Mouse (Mus musculus): Measurements from ENCODE around the gene Tgfbr3. TPM values are rescaled to one million over a fixed set of nuclear protein-coding genes. Genes with fewer than 3 reads are reported as not detected.
A peak's percentile ranks its signal among the peaks of the same experiment; 100 is the strongest.

Tgfbr3 gene
- polyA plus RNA-seq, 2 experiments = 20.7 to 29.0 TPM

GRCm38 (mm10) chr5:107165734-107166133 is 123.7 kb downstream of the Tgfbr3 start:
- 66% methylated on average over 7 of the region's 7 CpGs for WGBS
- H3K9me3 ChIP-seq (ENCODE audit: control insufficient read depth, low read length) = no peaks in the 10 kb centered on the region
- no peak overlapping the region for H3K4me2 ChIP-seq (replicated peaks; ENCODE audit: low read depth, low read length, severe bottlenecking)
- peaks cover 67% of the 10 kb centered on the region for H3K4me1 ChIP-seq (ENCODE audit: control insufficient read depth, insufficient read depth, low read length)
- no peak overlapping the region for H3K27ac ChIP-seq (replicated peaks; ENCODE audit: low read depth, low read length)
- no peak overlapping the region for H3K4me3 ChIP-seq (replicated peaks; ENCODE audit: low read length)
- ATAC-seq (ENCODE audit: low FRiP score, low read depth) = no peak
- H3K27me3 ChIP-seq (ENCODE audit: control insufficient read depth, insufficient read depth, low read length) = no peaks in the 10 kb centered on the region
- no peak overlapping the region for H3K9ac ChIP-seq (ENCODE audit: low read depth, low read length, severe bottlenecking)
- H3K36me3 ChIP-seq (ENCODE audit: control insufficient read depth, insufficient read depth, low read length) = no peaks in the 10 kb centered on the region
- TF ChIP-seq POLR2A (IDR thresholded peaks at IDR 0.05; ENCODE audit: borderline replicate concordance, extremely low read depth, insufficient read depth, insufficient read length) = no peak
- no peak for DNase-seq (ENCODE audit: low spot score)

DNA sequence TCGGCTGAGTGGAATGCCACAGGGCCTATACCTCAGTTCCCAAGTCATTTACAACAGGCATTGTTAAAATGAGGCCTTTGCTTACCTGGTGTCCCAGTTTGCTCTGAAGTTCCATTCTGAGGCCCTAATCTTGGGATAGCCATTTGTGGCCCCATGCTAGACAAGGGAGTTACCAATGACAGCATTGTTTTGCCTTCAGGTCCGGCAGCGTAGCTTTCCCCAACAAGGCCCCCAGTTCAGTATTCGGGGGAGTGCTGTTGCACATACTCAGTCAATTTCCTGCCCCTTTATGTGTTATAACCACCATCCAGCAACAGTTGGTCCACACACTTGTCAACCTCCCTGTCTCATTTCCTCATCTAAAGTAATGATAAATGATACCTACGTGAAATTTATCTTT is 124.2 kb downstream of the Tgfbr3 start:
- 69% methylated on average over 5 of the region's 5 CpGs for WGBS

GRCm38 (mm10) chr5:107164856-107165255 is 124.6 kb downstream of the Tgfbr3 start:
- Histone ChIP-seq H3K4me3 (replicated peaks; ENCODE audit: low read length) (no peak overlapping the region), H3K36me3 (ENCODE audit: control insufficient read depth, insufficient read depth, low read length) (no peaks in the 10 kb centered on the region), H3K27me3 (ENCODE audit: control insufficient read depth, insufficient read depth, low read length) (no peaks in the 10 kb centered on the region), H3K4me1 (ENCODE audit: control insufficient read depth, insufficient read depth, low read length) (peaks cover 73% of the 10 kb centered on the region), H3K9ac (ENCODE audit: low read depth, low read length, severe bottlenecking) (no peak overlapping the region), H3K27ac (replicated peaks; ENCODE audit: low read depth, low read length) (peak overlapping the region; percentile 35), H3K4me2 (replicated peaks; ENCODE audit: low read depth, low read length, severe bottlenecking) (no peak overlapping the region), H3K9me3 (ENCODE audit: control insufficient read depth, low read length) (no peaks in the 10 kb centered on the region)
- 65% methylated on average over 4 of the region's 4 CpGs for WGBS
- DNase-seq (ENCODE audit: low spot score) (no peak), ATAC-seq (ENCODE audit: low FRiP score, low read depth) (no peak)
- TF ChIP-seq POLR2A (IDR thresholded peaks at IDR 0.05; ENCODE audit: borderline replicate concordance, extremely low read depth, insufficient read depth, insufficient read length) = no peak

More for the DNA sequence above, 124.2 kb downstream of the Tgfbr3 start:
- H3K9me3 ChIP-seq (ENCODE audit: control insufficient read depth, low read length) = no peaks in the 10 kb centered on the region
- no peaks in the 10 kb centered on the region for H3K36me3 ChIP-seq (ENCODE audit: control insufficient read depth, insufficient read depth, low read length)
- H3K27ac ChIP-seq (replicated peaks; ENCODE audit: low read depth, low read length) = no peak overlapping the region
- H3K4me2 ChIP-seq (replicated peaks; ENCODE audit: low read depth, low read length, severe bottlenecking) = no peak overlapping the region
- H3K9ac ChIP-seq (ENCODE audit: low read depth, low read length, severe bottlenecking) = no peak overlapping the region
- peaks cover 72% of the 10 kb centered on the region for H3K4me1 ChIP-seq (ENCODE audit: control insufficient read depth, insufficient read depth, low read length)
- H3K4me3 ChIP-seq (replicated peaks; ENCODE audit: low read length) = no peak overlapping the region
- DNase-seq (ENCODE audit: low spot score) (no peak), ATAC-seq (ENCODE audit: low FRiP score, low read depth) (no peak)
- no peak for TF ChIP-seq POLR2A (IDR thresholded peaks at IDR 0.05; ENCODE audit: borderline replicate concordance, extremely low read depth, insufficient read depth, insufficient read length)
- H3K27me3 ChIP-seq (ENCODE audit: control insufficient read depth, insufficient read depth, low read length) = no peaks in the 10 kb centered on the region

GRCm38 (mm10) chr5:107164146-107164545 is 125.3 kb downstream of the Tgfbr3 start:
- Histone ChIP-seq H3K4me3 (replicated peaks; ENCODE audit: low read length) (no peak overlapping the region), H3K9me3 (ENCODE audit: control insufficient read depth, low read length) (no peaks in the 10 kb centered on the region), H3K36me3 (ENCODE audit: control insufficient read depth, insufficient read depth, low read length) (no peaks in the 10 kb centered on the region), H3K4me1 (ENCODE audit: control insufficient read depth, insufficient read depth, low read length) (peaks cover 76% of the 10 kb centered on the region), H3K9ac (ENCODE audit: low read depth, low read length, severe bottlenecking) (no peak overlapping the region), H3K27ac (replicated peaks; ENCODE audit: low read depth, low read length) (no peak overlapping the region), H3K4me2 (replicated peaks; ENCODE audit: low read depth, low read length, severe bottlenecking) (no peak overlapping the region), H3K27me3 (ENCODE audit: control insufficient read depth, insufficient read depth, low read length) (no peaks in the 10 kb centered on the region)
- ATAC-seq (ENCODE audit: low FRiP score, low read depth) (no peak), DNase-seq (ENCODE audit: low spot score) (no peak)
- TF ChIP-seq POLR2A (IDR thresholded peaks at IDR 0.05; ENCODE audit: borderline replicate concordance, extremely low read depth, insufficient read depth, insufficient read length) = no peak
- WGBS = 76% methylated on average over 4 of the region's 4 CpGs

DNA sequence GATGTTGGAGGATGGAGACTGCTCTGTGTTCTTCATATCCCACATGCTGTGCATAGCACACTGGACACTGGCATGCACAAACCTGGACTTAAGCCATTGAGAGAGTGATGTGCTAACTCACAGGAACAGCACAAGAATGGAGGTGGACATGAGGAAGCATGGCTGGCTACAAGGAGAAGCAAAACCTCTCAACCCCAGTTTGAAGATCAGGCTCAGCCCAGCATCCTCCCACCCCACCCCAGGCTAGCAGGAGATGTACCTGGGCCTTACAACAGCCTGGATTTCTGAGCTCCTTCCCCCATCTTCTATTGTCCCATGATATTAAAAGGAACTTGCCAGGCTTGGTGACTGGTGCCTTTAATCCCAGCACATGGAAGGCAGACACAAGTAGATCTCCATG is 126.1 kb downstream of the Tgfbr3 start:
- Histone ChIP-seq H3K9ac (ENCODE audit: low read depth, low read length, severe bottlenecking) (no peak overlapping the region), H3K27me3 (ENCODE audit: control insufficient read depth, insufficient read depth, low read length) (no peaks in the 10 kb centered on the region), H3K4me1 (ENCODE audit: control insufficient read depth, insufficient read depth, low read length) (peaks cover 74% of the 10 kb centered on the region), H3K27ac (replicated peaks; ENCODE audit: low read depth, low read length) (0 out of 2 replicates have a peak overlapping the region, but pooled peaks have one; percentile 58), H3K36me3 (ENCODE audit: control insufficient read depth, insufficient read depth, low read length) (no peaks in the 10 kb centered on the region), H3K4me3 (replicated peaks; ENCODE audit: low read length) (no peak overlapping the region), H3K4me2 (replicated peaks; ENCODE audit: low read depth, low read length, severe bottlenecking) (no peak overlapping the region), H3K9me3 (ENCODE audit: control insufficient read depth, low read length) (no peaks in the 10 kb centered on the region)
- TF ChIP-seq POLR2A (IDR thresholded peaks at IDR 0.05; ENCODE audit: borderline replicate concordance, extremely low read depth, insufficient read depth, insufficient read length) = no peak
- ATAC-seq (ENCODE audit: low FRiP score, low read depth) (no peak), DNase-seq (ENCODE audit: low spot score) (no peak)

- Histone ChIP-seq H3K9me3 (ENCODE audit: control insufficient read depth, low read length) (no peaks in the 10 kb centered on the region), H3K4me2 (replicated peaks; ENCODE audit: low read depth, low read length, severe bottlenecking) (no peak overlapping the region), H3K4me1 (ENCODE audit: control insufficient read depth, insufficient read depth, low read length) (peaks cover 72% of the 10 kb centered on the region), H3K36me3 (ENCODE audit: control insufficient read depth, insufficient read depth, low read length) (no peaks in the 10 kb centered on the region), H3K27me3 (ENCODE audit: control insufficient read depth, insufficient read depth, low read length) (no peaks in the 10 kb centered on the region), H3K27ac (replicated peaks; ENCODE audit: low read depth, low read length) (peak overlapping the region; percentile 43; the same call in 1 of the 2 replicates), H3K9ac (ENCODE audit: low read depth, low read length, severe bottlenecking) (no peak overlapping the region), H3K4me3 (replicated peaks; ENCODE audit: low read length) (no peak overlapping the region)
- DNase-seq (ENCODE audit: low spot score) (peak; percentile 44), ATAC-seq (ENCODE audit: low FRiP score, low read depth) (no peak)
- no peak for TF ChIP-seq POLR2A (IDR thresholded peaks at IDR 0.05; ENCODE audit: borderline replicate concordance, extremely low read depth, insufficient read depth, insufficient read length)
- 36% methylated on average over 6 of the region's 6 CpGs for WGBS
These were observed 126.6 kb downstream of the Tgfbr3 start for GRCm38 (mm10) chr5:107162812-107163211.
